Mouse (Mus musculus) liver, postnatal 0 days (tissue): ENCODE results near the gene C87436. TPM values are rescaled to one million over a fixed set of nuclear protein-coding genes. Genes with fewer than 3 reads are reported as not detected.

Experiments
- ATAC-seq: fragments of 200-750 bp; cut with Nextera tagmentation; 2 replicates; pipeline ENCODE4 v1.8.0; 2017; ENCODE audit warnings: mild to moderate bottlenecking, moderate library complexity
- DNase-seq: peaks from one replicate; pipeline ENCODE4 v3.0.0-alpha.2; 2016
- H3K27ac ChIP-seq: fragments of 300-500 bp; sonication (generic); 2 replicates; pipeline ENCODE4 v1.5.1; 2014; ENCODE audit warnings: antibody characterized with exemption, moderate library complexity, mild to moderate bottlenecking, low read depth
- H3K27me3 ChIP-seq: fragments of 300-500 bp; sonication (generic); 2 replicates; pipeline ENCODE4 v1.6.1; 2014; ENCODE audit warnings: low read length, control low read depth, mixed read lengths; ENCODE audit not compliant: insufficient read depth
- H3K36me3 ChIP-seq: fragments of 300-500 bp; sonication (generic); replicated peaks from 2 replicates; pipeline ENCODE4 v1.6.1; 2014; ENCODE audit warnings: mild to moderate bottlenecking, control low read depth, low read length, moderate library complexity, mixed read lengths; ENCODE audit not compliant: insufficient read depth
- H3K4me1 ChIP-seq: fragments of 300-500 bp; sonication (generic); 2 replicates; pipeline ENCODE4 v1.6.1; 2014; ENCODE audit warnings: antibody characterized with exemption, mild to moderate bottlenecking, control low read depth; ENCODE audit not compliant: insufficient read depth
- H3K4me2 ChIP-seq: fragments of 300-500 bp; sonication (generic); 2 replicates; pipeline ENCODE4 v1.6.1; 2014; ENCODE audit warnings: low read depth, mild to moderate bottlenecking, low read length, moderate library complexity, mixed read lengths
- H3K4me3 ChIP-seq: fragments of 300-500 bp; sonication (generic); 2 replicates; pipeline ENCODE4 v1.5.1; 2014; ENCODE audit warnings: low read depth, low read length
- H3K9ac ChIP-seq: fragments of 300-500 bp; sonication (generic); replicated peaks from 2 replicates; pipeline ENCODE4 v1.6.1; 2014; ENCODE audit warnings: mild to moderate bottlenecking, moderate library complexity
- H3K9me3 ChIP-seq: fragments of 300-500 bp; sonication (generic); 2 replicates; pipeline ENCODE4 v1.6.1; 2016; ENCODE audit warnings: mild to moderate bottlenecking, control low read depth, low read length, mixed read lengths
- CTCF ChIP-seq: sonication (generic); IDR thresholded peaks from 2 replicates; pipeline ENCODE4 v1.5.1; 2016; ENCODE audit warnings: antibody characterized with exemption, low read depth
- EP300 ChIP-seq: IDR thresholded peaks from 2 replicates; pipeline ENCODE4 v1.6.1; 2016; ENCODE audit warnings: antibody characterized with exemption, low read depth, mild to moderate bottlenecking
- WGBS: fragments of 180-500 bp; shearing (Covaris S2); extraction: QIAGEN DNeasy Blood & Tissue Kit; methylation state at CpG from one replicate; pipeline ENCODE4 v1.1.7; 2014; ENCODE audit not compliant: insufficient replicate concordance; 5-methylcytosine and 5-hydroxymethylcytosine counted together
- polyA plus RNA-seq: library from polyadenylated mRNA; unstranded; fragments of >200 nt; fragmentation: Nextera tagmentation; extraction: Ambion mirVana; gene quantifications from 2 replicates; pipeline ENCODE4 v1.2.1, GENCODE M21; 2015

C87436 gene
- polyA plus RNA-seq, 1 experiment from 2014 or later, result 9.5 TPM

DNA sequence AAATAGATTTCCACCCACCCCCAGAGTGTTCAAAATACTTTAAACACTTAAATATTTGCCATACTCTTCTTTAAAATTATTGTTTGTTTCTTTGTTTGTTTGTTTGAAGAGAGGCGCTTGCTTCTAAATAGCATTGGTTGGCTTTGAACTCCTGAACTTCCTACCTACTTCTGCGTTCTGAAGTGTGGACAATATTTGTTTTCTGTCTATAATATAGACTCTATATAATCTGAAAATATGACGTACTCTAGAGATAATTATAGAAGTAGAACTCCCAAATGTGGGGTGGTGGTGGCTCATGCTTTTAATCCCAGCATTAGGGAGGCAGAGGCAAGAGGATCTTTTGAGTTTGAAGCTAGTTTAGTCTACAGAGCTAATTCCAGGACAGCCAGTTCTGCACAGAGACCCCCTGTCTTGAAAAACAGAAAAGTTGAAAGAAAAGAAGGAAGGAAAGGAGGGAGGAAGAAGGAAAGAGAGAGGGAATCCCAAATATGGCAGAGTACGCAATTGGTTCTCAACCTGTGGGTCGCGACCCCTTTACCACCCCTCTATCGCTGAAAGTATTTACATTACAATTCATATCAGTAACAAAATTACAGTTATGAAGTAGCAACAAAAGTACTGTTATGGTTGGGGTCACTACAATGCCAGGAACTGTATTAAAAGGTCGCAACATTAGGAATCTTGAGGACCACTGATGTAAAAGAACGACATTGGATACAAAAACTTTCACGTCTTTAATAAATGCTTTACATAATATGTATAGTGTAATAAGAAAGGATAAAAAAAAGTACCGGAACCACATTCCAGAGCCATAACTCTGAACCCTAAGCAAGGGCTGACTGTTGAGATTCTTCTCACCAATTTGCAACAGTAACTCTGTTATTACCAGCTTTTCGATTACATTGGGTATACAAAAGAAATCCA, 35.2 kb upstream of the C87436 start:
- WGBS, result 37% methylated on average over 12 of the region's 12 CpGs
- Histone ChIP-seq H3K27ac (no peak overlapping the region), H3K27me3 (no peaks in the 10 kb centered on the region), H3K4me2 (peak overlapping the region; percentile 70), H3K36me3 (no peaks in the 10 kb centered on the region), H3K4me1 (peaks cover 16% of the 10 kb centered on the region), H3K4me3 (peak overlapping the region; percentile 81), H3K9ac (no peak overlapping the region), H3K9me3 (no peaks in the 10 kb centered on the region)
- TF ChIP-seq CTCF (no peak), EP300 (no peak)
- ATAC-seq (no peak), DNase-seq (no peak)

DNA sequence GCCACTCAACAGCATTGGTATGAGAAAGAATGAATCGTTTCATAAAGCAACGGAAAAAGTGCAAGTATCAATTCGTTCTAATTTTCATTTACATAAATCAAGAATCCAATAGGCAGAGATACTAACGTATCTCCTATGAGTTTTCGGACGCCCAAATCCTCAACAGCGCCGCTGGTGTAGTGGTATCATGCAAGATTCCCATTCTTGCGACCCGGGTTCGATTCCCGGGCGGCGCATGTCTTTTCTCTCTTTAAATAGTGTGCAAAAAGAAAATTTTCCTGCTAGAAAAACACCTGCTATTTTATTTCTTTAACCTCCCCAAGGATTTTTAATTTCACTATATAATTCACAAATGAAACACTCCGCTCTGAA, 34.5 kb upstream of the C87436 start:
- peak overlapping the region; percentile 70 for H3K4me2 ChIP-seq
- H3K4me3 ChIP-seq, result peak overlapping the region; percentile 81
- peak; percentile 86 for DNase-seq
- H3K27ac ChIP-seq, result peak overlapping the region; percentile 97
- no peaks in the 10 kb centered on the region for H3K9me3 ChIP-seq
- peak; percentile 13; the same call in 1 of the 2 replicates for TF ChIP-seq EP300
- 0 out of 2 replicates have a peak, but pooled peaks have one; percentile 4 for TF ChIP-seq CTCF
- WGBS, result 0% methylated on average over 15 of the region's 15 CpGs
- H3K4me1 ChIP-seq, result peaks cover 13% of the 10 kb centered on the region
- H3K36me3 ChIP-seq, result no peaks in the 10 kb centered on the region
- peak overlapping the region; percentile 22; the same call in 1 of the 2 replicates for H3K9ac ChIP-seq
- peak; percentile 70 for ATAC-seq
- no peaks in the 10 kb centered on the region for H3K27me3 ChIP-seq

DNA sequence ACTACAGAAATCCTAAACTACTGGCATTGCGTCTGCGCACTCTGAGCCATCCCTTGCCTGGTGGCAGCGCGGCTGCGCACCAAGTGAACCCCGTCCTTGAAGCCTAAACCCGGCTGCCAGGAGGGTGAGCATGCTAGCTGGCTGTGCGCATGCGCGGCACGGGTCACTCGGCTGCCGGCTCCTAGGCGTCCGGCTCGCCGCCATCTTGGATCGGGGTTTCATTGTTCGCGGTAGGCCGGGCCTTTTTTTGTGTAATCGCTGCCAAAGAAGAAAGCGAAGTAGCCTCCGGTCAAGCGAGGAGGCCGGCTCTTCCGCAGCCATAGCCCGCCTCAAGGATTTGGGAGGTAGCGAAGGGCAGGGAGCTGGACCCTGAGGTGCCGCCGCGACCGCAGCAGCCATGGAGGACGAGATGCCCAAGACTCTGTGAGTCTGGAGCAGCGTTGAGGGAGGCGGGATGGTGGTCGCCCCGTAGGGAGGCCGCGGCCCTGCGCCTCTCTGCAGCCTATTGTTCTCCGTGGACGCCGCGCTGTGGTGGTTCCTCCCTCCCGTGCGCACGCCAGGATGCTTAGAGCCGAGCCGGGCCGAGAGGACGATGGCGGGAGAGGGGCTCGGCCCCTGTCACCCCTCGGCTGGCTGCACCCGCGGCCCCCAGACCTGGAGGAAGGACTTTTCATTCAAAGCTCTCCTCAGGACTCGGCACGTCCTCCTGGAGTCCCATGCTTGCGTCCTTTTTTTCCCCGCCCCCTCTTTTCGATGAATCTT, 33.9 kb upstream of the C87436 start, which contains the start of gene Tia1:
Gene Tia1, plus strand, starts transcription at position 120 of the 762 bp plus-strand sequence.
- Histone ChIP-seq H3K27me3 (no peaks in the 10 kb centered on the region), H3K4me1 (peaks cover 13% of the 10 kb centered on the region), H3K27ac (peak within 1 kb of the TSS; percentile 97), H3K9ac (peak within 1 kb of the TSS; percentile 89), H3K4me2 (peak within 1 kb of the TSS; percentile 70), H3K4me3 (peak within 1 kb of the TSS; percentile 81), H3K9me3 (no peaks in the 10 kb centered on the region), H3K36me3 (no peaks in the 10 kb centered on the region)
- ATAC-seq (peak; percentile 97), DNase-seq (peak; percentile 96)
- TF ChIP-seq CTCF, result no peak
- no peak for TF ChIP-seq EP300
- under 1% methylated on average over 62 of the region's 62 CpGs for WGBS

DNA sequence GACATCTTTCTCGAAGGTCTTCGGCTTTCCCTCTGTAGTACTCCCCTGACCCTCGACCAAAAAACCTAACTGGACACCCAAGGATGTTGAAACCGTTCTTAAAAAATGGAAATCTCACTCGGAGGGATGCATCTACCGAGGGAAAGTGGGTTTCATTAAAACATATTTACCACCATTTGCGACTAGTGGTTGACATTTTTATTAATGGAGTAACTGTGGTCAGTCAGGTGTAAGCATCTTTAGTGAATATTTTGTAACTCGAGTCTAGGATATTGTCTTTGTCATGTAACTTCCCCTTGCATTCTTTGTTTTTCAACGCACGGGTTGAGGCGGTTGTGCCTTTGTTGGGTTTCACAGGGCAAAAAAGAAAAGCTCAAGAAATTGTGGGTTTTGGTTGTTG, 33.2 kb upstream of the C87436 start:
- peak overlapping the region; percentile 81 for H3K4me3 ChIP-seq
- 1% methylated on average over 11 of the region's 11 CpGs for WGBS
- DNase-seq (no peak), ATAC-seq (no peak)
- H3K36me3 ChIP-seq, result no peaks in the 10 kb centered on the region
- no peaks in the 10 kb centered on the region for H3K9me3 ChIP-seq
- H3K27me3 ChIP-seq, result no peaks in the 10 kb centered on the region
- peaks cover 8% of the 10 kb centered on the region; the same call in 1 of the 2 replicates for H3K4me1 ChIP-seq
- peak overlapping the region; percentile 70 for H3K4me2 ChIP-seq
- H3K27ac ChIP-seq, result peak overlapping the region; percentile 97
- peak overlapping the region; percentile 89 for H3K9ac ChIP-seq
- TF ChIP-seq CTCF (no peak), EP300 (no peak)

GRCm38 (mm10) chr6:86406306-86406705, 31.9 kb upstream of the C87436 start:
- Histone ChIP-seq H3K9me3 (no peaks in the 10 kb centered on the region), H3K9ac (no peak overlapping the region), H3K27me3 (no peaks in the 10 kb centered on the region), H3K27ac (no peak overlapping the region), H3K4me2 (no peak overlapping the region), H3K36me3 (no peaks in the 10 kb centered on the region), H3K4me3 (no peak overlapping the region), H3K4me1 (peaks cover 4% of the 10 kb centered on the region; the same call in 1 of the 2 replicates)
- DNase-seq (no peak), ATAC-seq (no peak)
- no peak for TF ChIP-seq EP300
- TF ChIP-seq CTCF, result no peak

DNA sequence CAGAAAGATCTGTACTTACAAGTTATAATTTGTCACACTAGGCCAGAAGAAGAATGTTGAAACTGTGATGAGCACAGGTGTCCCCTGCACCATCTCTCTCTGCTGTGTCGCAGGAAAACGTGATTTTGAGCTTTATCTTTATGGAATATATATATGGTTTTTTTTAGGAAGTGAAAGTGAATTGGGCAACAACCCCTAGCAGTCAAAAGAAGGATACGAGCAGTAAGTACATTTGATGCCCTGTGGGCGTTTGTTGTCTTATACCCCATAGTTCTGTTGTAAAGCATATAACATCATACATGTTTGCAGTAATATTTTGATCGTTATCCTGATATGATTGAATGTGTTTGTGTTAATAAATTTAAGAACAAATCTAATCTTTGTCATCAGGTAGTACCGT, 19.5 kb upstream of the C87436 start:
- Histone ChIP-seq H3K27ac (no peak overlapping the region), H3K9ac (no peak overlapping the region), H3K9me3 (no peaks in the 10 kb centered on the region), H3K36me3 (peaks cover 53% of the 10 kb centered on the region), H3K4me2 (no peak overlapping the region), H3K4me1 (no peaks in the 10 kb centered on the region), H3K4me3 (no peak overlapping the region), H3K27me3 (no peaks in the 10 kb centered on the region)
- no peak for TF ChIP-seq EP300
- TF ChIP-seq CTCF, result no peak
- ATAC-seq, result no peak
- 73% methylated on average over 6 of the region's 6 CpGs for WGBS
- no peak for DNase-seq
